Mouse (Mus musculus) CH12.LX (cell line): ENCODE measurements at regions not wholly inside any gene's neighbourhood (a gene's known extent, or its start where the extent isn't known, plus 50 kb on each side); places are given as distances from the start of the nearest gene placed in this dataset.

Experiments
- DNase-seq: peaks from one replicate; pipeline ENCODE4 v3.0.0-alpha.2; 2013; ENCODE audit errors: extremely low read depth
- H3K27ac ChIP-seq: 2 replicates; pipeline ENCODE4 v1.5.1; 2012; ENCODE audit warnings: low read depth, mild to moderate bottlenecking, control low read depth, moderate library complexity; ENCODE audit not compliant: insufficient read depth
- H3K27me3 ChIP-seq: replicated peaks from 2 replicates; pipeline ENCODE3; 2012; ENCODE audit warnings: inconsistent platforms
- H3K36me3 ChIP-seq, 2 experiments: replicated peaks in 1 of 2; 2 replicates each; pipeline versions ENCODE3 to v1.6.1; 2012; ENCODE audit warnings: inconsistent platforms in 1 of 2, low read length in 1 of 2, mild to moderate bottlenecking in 1 of 2, mixed read lengths in 1 of 2, moderate library complexity in 1 of 2; ENCODE audit not compliant: control insufficient read depth in 1 of 2, insufficient read depth in 1 of 2
- H3K4me1 ChIP-seq, 2 experiments: 2 replicates each; pipeline ENCODE4 v1.6.1; 2012; ENCODE audit warnings: inconsistent platforms in 1 of 2, moderate library complexity in 1 of 2; ENCODE audit not compliant: insufficient read depth in 2 of 2, control insufficient read depth in 1 of 2
- H3K4me2 ChIP-seq: 2 replicates; pipeline ENCODE4 v1.6.1; 2012; ENCODE audit warnings: low read depth, mild to moderate bottlenecking, control low read depth; ENCODE audit not compliant: poor library complexity, insufficient read depth, severe bottlenecking
- H3K4me3 ChIP-seq, 3 experiments: fragments of 150-350 bp in 1 of 3; sonication (generic) in 1 of 3; replicated peaks in 1 of 3; 2 replicates each; pipeline versions ENCODE3 to v1.5.1; 2011 to 2012; ENCODE audit warnings: low read depth in 2 of 3, low read length in 2 of 3, mild to moderate bottlenecking in 2 of 3, moderate library complexity in 2 of 3, control low read depth in 1 of 3, improper control_type of control experiment in 1 of 3, inconsistent platforms in 1 of 3, mixed read lengths in 1 of 3; ENCODE audit not compliant: poor library complexity in 1 of 3
- H3K79me2 ChIP-seq: replicated peaks from 2 replicates; pipeline ENCODE4 v1.6.1; 2012; ENCODE audit warnings: mild to moderate bottlenecking, moderate library complexity; ENCODE audit not compliant: control insufficient read depth, poor library complexity, insufficient read depth, severe bottlenecking; ENCODE audit errors: extremely low read depth
- H3K9ac ChIP-seq: 2 replicates; pipeline ENCODE4 v1.6.1; 2012; ENCODE audit warnings: low read depth, mild to moderate bottlenecking, control low read depth, moderate library complexity; ENCODE audit not compliant: insufficient read depth
- H3K9me3 ChIP-seq: replicated peaks from 2 replicates; pipeline ENCODE3; 2012; ENCODE audit warnings: low read length, inconsistent platforms, mixed read lengths
- MEF2A ChIP-seq: IDR thresholded peaks from 2 replicates; pipeline ENCODE4 v1.6.1; 2014; ENCODE audit warnings: low read depth, mild to moderate bottlenecking, inconsistent platforms, low read length, improper control_type of control experiment, borderline replicate concordance
- MYC ChIP-seq: IDR thresholded peaks from 2 replicates; pipeline ENCODE4 v1.6.1; 2011; ENCODE audit warnings: low read depth, mild to moderate bottlenecking, improper control_type of control experiment, low read length
- USF2 ChIP-seq: conservative IDR thresholded peaks from 2 replicates; pipeline ENCODE4 v1.6.1; 2011; ENCODE audit warnings: low read depth, low read length, improper control_type of control experiment
- dilution Hi-C: fragments of 300-500 bp; cut with MboI; formaldehyde crosslinking; loops from 2 replicates; pipeline ENCODE4 v1.14.3; 2020; ENCODE audit warnings: low sequenced_read_pairs; ENCODE audit not compliant: extremely low pct_unique_long_range_greater_than_20kb, extremely low pct_ligation_motif_present
- in situ Hi-C: fragments of 300-500 bp; cut with MboI; formaldehyde crosslinking; loops from 3 replicates; pipeline ENCODE4 v1.14.3; 2019; ENCODE audit warnings: low sequenced_read_pairs, low pct_ligation_motif_present, low pct_unique_long_range_greater_than_20kb, mixed read lengths

GRCm38 (mm10) chr13:14835362-14835761 is 205.4 kb downstream of the AW209491 start:
- Histone ChIP-seq H3K4me1 (no peaks in the 10 kb centered on the region), H3K9me3 (no peaks in the 10 kb centered on the region), H3K79me2 (no peaks in the 10 kb centered on the region), H3K27me3 (no peaks in the 10 kb centered on the region)
- dilution Hi-C loops, result no loop called here
- no peak for TF ChIP-seq USF2
- TF ChIP-seq MYC, result no peak
- TF ChIP-seq MEF2A, result no peak
- TF ChIP-seq, all 38 proteins: peak for 0
- Histone ChIP-seq H3K4me3 (no peak overlapping the region), H3K36me3 (no peaks in the 10 kb centered on the region), H3K4me2 (no peak overlapping the region), H3K9ac (no peak overlapping the region), H3K27ac (no peak overlapping the region)
- no peak for DNase-seq
- in situ Hi-C loops, result no loop called here
